Mouse (Mus musculus) kidney, postnatal 0 days (tissue): ENCODE measurements around the gene Gm47996. TPM values are rescaled to one million over a fixed set of nuclear protein-coding genes. Genes with fewer than 3 reads are reported as not detected.
"Not testable (repeated sequence)": the region's sequence is repeated elsewhere in the genome, so short reads cannot be mapped to it uniquely, and the experiment has no call there.

Experiments used
- ATAC-seq: fragments of 200-750 bp; cut with Nextera tagmentation; replicated peaks from 2 replicates; pipeline ENCODE4 v1.8.0; 2017; ENCODE audit warnings: low read depth, moderate number of reproducible peaks, moderate TSS enrichment, moderate library complexity; ENCODE audit not compliant: low FRiP score
- DNase-seq: peaks from one replicate; pipeline ENCODE4 v3.0.0-alpha.2; 2016; ENCODE audit warnings: low spot score
- H3K27ac ChIP-seq: fragments of 300-500 bp; sonication (generic); 2 replicates; pipeline ENCODE4 v1.5.1; 2014; ENCODE audit warnings: mild to moderate bottlenecking
- H3K27me3 ChIP-seq: fragments of 300-500 bp; sonication (generic); 2 replicates; pipeline ENCODE4 v1.6.1; 2014; ENCODE audit warnings: low read length, mixed read lengths; ENCODE audit not compliant: insufficient read depth
- H3K36me3 ChIP-seq: fragments of 300-500 bp; sonication (generic); 2 replicates; pipeline ENCODE4 v1.6.1; 2014; ENCODE audit warnings: low read length, mixed read lengths; ENCODE audit not compliant: insufficient read depth
- H3K4me1 ChIP-seq: fragments of 300-500 bp; sonication (generic); replicated peaks from 2 replicates; pipeline ENCODE4 v1.6.1; 2014; ENCODE audit warnings: antibody characterized with exemption, low read length, mixed read lengths; ENCODE audit not compliant: insufficient read depth
- H3K4me2 ChIP-seq: fragments of 300-500 bp; sonication (generic); 2 replicates; pipeline ENCODE4 v1.6.1; 2014; ENCODE audit warnings: mild to moderate bottlenecking, low read length, moderate library complexity, mixed read lengths
- H3K4me3 ChIP-seq: fragments of 300-500 bp; sonication (generic); replicated peaks from 2 replicates; pipeline ENCODE4 v1.5.1; 2014; ENCODE audit warnings: low read depth, low read length
- H3K9ac ChIP-seq: fragments of 300-500 bp; sonication (generic); 2 replicates; pipeline ENCODE4 v1.6.1; 2014; ENCODE audit warnings: low read depth, low read length
- H3K9me3 ChIP-seq: fragments of 300-500 bp; sonication (generic); replicated peaks from 2 replicates; pipeline ENCODE4 v1.6.1; 2016; ENCODE audit warnings: low read length, inconsistent platforms, mixed read lengths
- CTCF ChIP-seq: IDR thresholded peaks from 2 replicates; pipeline ENCODE4 v1.5.1; 2016; ENCODE audit warnings: antibody characterized with exemption, low read depth, mild to moderate bottlenecking, moderate library complexity
- WGBS: fragments of 180-500 bp; shearing (Covaris S2); extraction: QIAGEN DNeasy Blood & Tissue Kit; methylation state at CpG from one replicate; pipeline ENCODE4 v1.1.7; 2014; 5-methylcytosine and 5-hydroxymethylcytosine counted together
- polyA plus RNA-seq: library from polyadenylated mRNA; unstranded; fragments of >200 nt; fragmentation: Nextera tagmentation; extraction: Ambion mirVana; gene quantifications from 2 replicates; pipeline ENCODE4 v1.2.1, GENCODE M21; 2015

The Gm47996 gene
- polyA plus RNA-seq, 1 experiment from 2014 or later, result 0.41 TPM

- peak overlapping the region; percentile 50 for H3K27ac ChIP-seq
- no peak for TF ChIP-seq CTCF
- DNase-seq, result peak; percentile 69
- H3K4me1 ChIP-seq, result no peaks in the 10 kb centered on the region
- no peaks in the 10 kb centered on the region for H3K36me3 ChIP-seq
- H3K4me3 ChIP-seq, result no peak overlapping the region
- H3K4me2 ChIP-seq, result peak overlapping the region; percentile 25
- WGBS, result 10% methylated on average over 10 of the region's 10 CpGs
- ATAC-seq, result peak; percentile 95
- H3K27me3 ChIP-seq, result no peaks in the 10 kb centered on the region
- H3K9ac ChIP-seq, result no peak overlapping the region
- no peaks in the 10 kb centered on the region for H3K9me3 ChIP-seq
Observed at GRCm38 (mm10) chr1:151177030-151177936, 32.6 kb upstream of the Gm47996 start.

GRCm38 (mm10) chr1:151177937-151178271 is 32.0 kb upstream of the Gm47996 start:
- Histone ChIP-seq H3K9ac (no peak overlapping the region), H3K27ac (peak overlapping the region; percentile 31), H3K36me3 (no peaks in the 10 kb centered on the region), H3K4me2 (peak overlapping the region; percentile 25; the same call in 1 of the 2 replicates), H3K4me3 (no peak overlapping the region), H3K9me3 (no peaks in the 10 kb centered on the region), H3K4me1 (no peaks in the 10 kb centered on the region), H3K27me3 (no peaks in the 10 kb centered on the region)
- ATAC-seq, result no peak
- no peak for DNase-seq
- TF ChIP-seq CTCF, result no peak
- 14% methylated on average over 4 of the region's 4 CpGs for WGBS

DNA sequence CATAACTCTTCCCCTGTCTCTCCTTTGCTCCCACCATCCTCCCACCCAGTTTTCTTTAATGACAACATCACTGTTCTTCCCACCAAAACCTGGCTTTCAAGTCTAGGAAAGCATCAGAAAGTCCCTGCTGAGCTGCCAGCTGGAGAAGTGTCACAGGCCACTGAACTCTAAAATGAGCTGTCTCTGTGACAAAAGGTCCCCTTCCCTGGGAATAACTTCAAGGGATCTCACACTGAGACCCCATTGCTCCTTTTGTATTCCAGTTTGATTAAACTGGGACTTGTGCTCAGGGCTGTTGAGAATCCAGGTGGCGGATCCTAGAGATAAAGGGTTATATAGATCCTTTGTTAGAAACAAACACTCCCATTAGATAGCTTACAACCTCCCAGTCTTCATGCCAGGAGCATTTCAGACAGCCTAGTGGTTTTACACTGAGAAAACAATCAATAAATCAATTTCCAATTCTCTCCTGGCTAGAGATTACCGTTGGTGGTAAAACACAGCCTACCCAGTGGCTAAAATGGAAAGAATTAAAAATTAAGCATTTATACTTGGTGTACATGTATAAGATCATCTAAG is 31.3 kb upstream of the Gm47996 start:
- Histone ChIP-seq H3K36me3 (no peaks in the 10 kb centered on the region), H3K4me3 (no peak overlapping the region), H3K27me3 (no peaks in the 10 kb centered on the region), H3K9ac (no peak overlapping the region), H3K4me2 (no peak overlapping the region), H3K27ac (peak overlapping the region; percentile 31; the same call in 1 of the 2 replicates), H3K4me1 (no peaks in the 10 kb centered on the region), H3K9me3 (no peaks in the 10 kb centered on the region)
- TF ChIP-seq CTCF, result no peak
- no peak for DNase-seq
- ATAC-seq, result no peak
- WGBS, result 44% methylated on average over 2 of the region's 2 CpGs

DNA sequence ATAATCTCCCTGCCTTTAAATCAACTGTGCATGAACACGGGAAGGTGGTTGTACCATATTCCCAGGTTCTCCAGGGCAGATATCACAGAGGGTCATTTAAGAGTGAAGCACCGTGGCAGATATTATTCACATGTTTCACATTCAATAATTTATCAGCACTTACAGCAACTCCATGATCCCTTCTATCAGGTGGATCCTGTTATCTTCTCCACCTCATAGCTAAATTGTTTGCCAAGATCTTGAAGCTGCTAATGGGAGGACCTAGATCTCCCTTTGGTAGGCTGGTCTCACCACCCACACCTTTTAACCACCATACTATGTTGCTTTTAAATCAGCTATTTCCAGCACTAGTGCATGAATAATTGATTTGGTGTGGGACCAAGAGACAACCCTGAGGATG is 29.8 kb upstream of the Gm47996 start:
- H3K4me1 ChIP-seq, result no peaks in the 10 kb centered on the region
- no peak for DNase-seq
- H3K27me3 ChIP-seq, result no peaks in the 10 kb centered on the region
- no peak overlapping the region for H3K4me2 ChIP-seq
- H3K9me3 ChIP-seq, result no peaks in the 10 kb centered on the region
- no peaks in the 10 kb centered on the region for H3K36me3 ChIP-seq
- no peak for ATAC-seq
- H3K27ac ChIP-seq, result no peak overlapping the region
- H3K9ac ChIP-seq, result no peak overlapping the region
- TF ChIP-seq CTCF, result no peak
- WGBS, result 74% methylated on average over 2 of the region's 2 CpGs
- H3K4me3 ChIP-seq, result no peak overlapping the region

- H3K27me3 ChIP-seq, H3K27ac ChIP-seq, H3K4me2 ChIP-seq, H3K9ac ChIP-seq, ATAC-seq, H3K4me1 ChIP-seq, H3K9me3 ChIP-seq, DNase-seq, H3K4me3 ChIP-seq, H3K36me3 ChIP-seq: not testable (repeated sequence)
- no CpG with 5 or more reads among the region's 7 CpGs for WGBS
Observed at GRCm38 (mm10) chr1:151182266-151182665, 27.7 kb upstream of the Gm47996 start, which contains the start of gene Gm47985. Gene Gm47985, plus strand, starts transcription at chr1:151182537.

DNA sequence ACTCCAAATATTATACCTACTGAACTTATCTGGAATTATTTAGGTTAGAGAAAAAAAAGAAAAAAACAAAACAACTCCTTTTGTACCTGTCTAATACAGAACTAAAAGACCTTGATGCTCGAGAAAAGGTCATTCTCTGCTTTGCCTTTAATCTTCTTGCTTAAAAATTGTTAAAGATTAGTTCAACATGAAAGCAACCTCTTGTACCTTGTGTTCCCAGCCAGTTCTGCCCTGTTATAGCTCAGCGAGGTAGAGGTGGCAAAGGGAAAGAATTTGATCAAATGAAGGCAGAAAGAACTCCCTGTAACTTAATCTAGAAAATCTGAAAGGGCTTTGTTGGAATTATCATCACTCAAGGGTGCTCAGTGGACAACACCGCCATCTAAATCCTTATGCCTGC is 23.7 kb upstream of the Gm47996 start:
- 49% methylated on average over 3 of the region's 3 CpGs for WGBS
- H3K9ac ChIP-seq, DNase-seq, H3K4me2 ChIP-seq, H3K36me3 ChIP-seq, H3K9me3 ChIP-seq, H3K27me3 ChIP-seq, H3K4me3 ChIP-seq, H3K4me1 ChIP-seq: not testable (repeated sequence)
- ATAC-seq, result peak; percentile 84
- peak overlapping the region; percentile 67 for H3K27ac ChIP-seq

- not testable (repeated sequence) for H3K36me3 ChIP-seq, DNase-seq, H3K4me3 ChIP-seq, H3K9ac ChIP-seq, H3K4me2 ChIP-seq, H3K27me3 ChIP-seq, ATAC-seq, H3K4me1 ChIP-seq, H3K9me3 ChIP-seq
- WGBS, result 73% methylated on average over 4 of the region's 4 CpGs
- H3K27ac ChIP-seq, result peak overlapping the region; percentile 67
Observed at GRCm38 (mm10) chr1:151186879-151187424, 23.0 kb upstream of the Gm47996 start.
